ENCODE assay signal across 8 mouse cellular contexts in the genomic region with DNA sequence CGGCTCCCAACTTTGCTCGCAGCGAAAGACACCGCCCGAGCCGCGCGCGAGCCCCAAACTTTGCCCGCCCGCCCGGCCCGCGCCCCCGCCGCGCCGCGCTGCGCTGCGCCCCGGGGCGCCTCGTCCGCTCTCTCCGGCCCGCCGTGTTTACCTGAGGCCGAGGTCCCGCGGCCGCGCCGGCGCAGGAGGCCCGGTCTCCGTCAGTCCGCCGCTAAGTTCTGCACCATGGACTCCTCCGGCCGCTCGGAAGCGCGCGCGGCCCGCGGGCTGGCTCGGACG. TPM values are rescaled to one million over a fixed set of nuclear protein-coding genes. Genes with fewer than 3 reads are reported as not detected.
DNase-seq lines count a peak whose midpoint lies in the region; ATAC-seq and TF ChIP-seq lines count a peak whose summit lies in the region.

No protein-coding gene starts in this region.

- peak overlapping the region; percentile 67 for H3K4me2 ChIP-seq in kidney, postnatal 0 days (ENCODE audit: low read length)
- peak overlapping the region; percentile 63 for H3K4me2 ChIP-seq in hindbrain, embryonic 15.5 days
- H3K4me2 ChIP-seq in midbrain, embryonic 16.5 days (ENCODE audit: low read length): peak overlapping the region; percentile 53

- H3K36me3 ChIP-seq in kidney, postnatal 0 days (ENCODE audit: insufficient read depth, low read length): no peaks in the 10 kb centered on the region
- peaks cover 8% of the 10 kb centered on the region for H3K36me3 ChIP-seq in embryonic facial prominence, embryonic 10.5 days (replicated peaks)
- no peaks in the 10 kb centered on the region for H3K36me3 ChIP-seq in hindbrain, embryonic 15.5 days
- H3K36me3 ChIP-seq in midbrain, embryonic 16.5 days (ENCODE audit: control insufficient read depth, insufficient read depth, low read length): no peaks in the 10 kb centered on the region

- DNase-seq in kidney, postnatal 0 days (ENCODE audit: low spot score): no peak
- DNase-seq in kidney, adult 18-20 months: no peak
- DNase-seq in embryonic facial prominence, embryonic 10.5 days (ENCODE audit: low spot score): no peak
- no peak for DNase-seq in T-cell, adult 2 months (ENCODE audit: low spot score)
- DNase-seq in adipocyte (ENCODE audit: low spot score): no peak

- peaks cover 17% of the 10 kb centered on the region for H3K4me1 ChIP-seq in kidney, postnatal 0 days (replicated peaks; ENCODE audit: insufficient read depth, low read length)
- peaks cover 30% of the 10 kb centered on the region for H3K4me1 ChIP-seq in embryonic facial prominence, embryonic 10.5 days
- peaks cover 28% of the 10 kb centered on the region for H3K4me1 ChIP-seq in hindbrain, embryonic 15.5 days (replicated peaks)
- peaks cover 21% of the 10 kb centered on the region for H3K4me1 ChIP-seq in midbrain, embryonic 16.5 days (ENCODE audit: control insufficient read depth, insufficient read depth, low read length)

- H3K9me3 ChIP-seq in kidney, postnatal 0 days (replicated peaks; ENCODE audit: low read length): no peaks in the 10 kb centered on the region
- 0 out of 2 replicates have a peak, but pooled peaks cover 2% of the 10 kb centered on the region for H3K9me3 ChIP-seq in embryonic facial prominence, embryonic 10.5 days
- H3K9me3 ChIP-seq in hindbrain, embryonic 15.5 days: no peaks in the 10 kb centered on the region
- H3K9me3 ChIP-seq in midbrain, embryonic 16.5 days (replicated peaks; ENCODE audit: control insufficient read depth, low read length, poor library complexity, severe bottlenecking): no peaks in the 10 kb centered on the region

- H3K9ac ChIP-seq in kidney, postnatal 0 days (ENCODE audit: low read depth, low read length): peak overlapping the region; percentile 99
- H3K9ac ChIP-seq in hindbrain, embryonic 15.5 days: peak overlapping the region; percentile 86
- H3K9ac ChIP-seq in midbrain, embryonic 16.5 days (ENCODE audit: low read depth, low read length): peak overlapping the region; percentile 83

- no peak for TF ChIP-seq CTCF in kidney, postnatal 0 days (IDR thresholded peaks at IDR 0.05; ENCODE audit: low read depth)

- peak overlapping the region; percentile 100 for H3K27ac ChIP-seq in kidney, postnatal 0 days
- H3K27ac ChIP-seq in embryonic facial prominence, embryonic 10.5 days (replicated peaks): peak overlapping the region; percentile 99
- H3K27ac ChIP-seq in hindbrain, embryonic 15.5 days (replicated peaks): peak overlapping the region; percentile 97
- peak overlapping the region; percentile 95 for H3K27ac ChIP-seq in midbrain, embryonic 16.5 days (ENCODE audit: low read length)

- H3K4me3 ChIP-seq in kidney, postnatal 0 days (replicated peaks; ENCODE audit: low read depth, low read length): peak overlapping the region; percentile 92
- H3K4me3 ChIP-seq in embryonic facial prominence, embryonic 10.5 days: peak overlapping the region; percentile 92
- H3K4me3 ChIP-seq in hindbrain, embryonic 15.5 days: peak overlapping the region; percentile 94
- peak overlapping the region; percentile 89 for H3K4me3 ChIP-seq in midbrain, embryonic 16.5 days (ENCODE audit: low read depth, low read length)

- no peak for ATAC-seq in kidney, postnatal 0 days (replicated peaks; ENCODE audit: low FRiP score, low read depth)
- no peak for ATAC-seq in hindbrain, embryonic 15.5 days (ENCODE audit: low FRiP score, low read depth)
- ATAC-seq in midbrain, embryonic 16.5 days: no peak
- no peak for ATAC-seq in granulocyte monocyte progenitor cell, adult 5-6 weeks (replicated peaks; ENCODE audit: poor library complexity, severe bottlenecking)

- under 1% methylated on average over 49 of the region's 50 CpGs for WGBS in kidney, postnatal 0 days
- under 1% methylated on average over 50 of the region's 50 CpGs for WGBS in embryonic facial prominence, embryonic 10.5 days
- 0% methylated on average over 37 of the region's 50 CpGs for WGBS in hindbrain, embryonic 15.5 days
- WGBS in midbrain, embryonic 16.5 days: under 1% methylated on average over 43 of the region's 50 CpGs

- H3K27me3 ChIP-seq in kidney, postnatal 0 days (ENCODE audit: insufficient read depth, low read length): no peaks in the 10 kb centered on the region
- no peaks in the 10 kb centered on the region for H3K27me3 ChIP-seq in embryonic facial prominence, embryonic 10.5 days (replicated peaks; ENCODE audit: low read depth, poor library complexity, severe bottlenecking)
- no peaks in the 10 kb centered on the region for H3K27me3 ChIP-seq in hindbrain, embryonic 15.5 days
- H3K27me3 ChIP-seq in midbrain, embryonic 16.5 days (ENCODE audit: control insufficient read depth, insufficient read depth, low read depth, low read length): no peaks in the 10 kb centered on the region

RNA-seq across cellular contexts. Expression of gene Scaf11, which starts 0.3 kb away (rescaled TPM):
- polyA plus RNA-seq in kidney, postnatal 0 days (2015; fragmentation: Nextera tagmentation; extraction: Ambion mirVana): 80.0 and 81.5 TPM in 2 replicates
- polyA plus RNA-seq in embryonic facial prominence, embryonic 10.5 days (2016; fragmentation: Nextera tagmentation; extraction: Ambion mirVana): 116 and 118 TPM in 2 replicates
- 42.3 and 45.3 TPM in 2 replicates for polyA plus RNA-seq in hindbrain, embryonic 15.5 days (2015; fragmentation: Nextera tagmentation; extraction: Ambion mirVana)
- 39.1 and 44.9 TPM in 2 replicates for polyA plus RNA-seq in midbrain, embryonic 16.5 days (2015; fragmentation: Nextera tagmentation; extraction: Ambion mirVana)
- total RNA-seq in granulocyte monocyte progenitor cell, adult 5-6 weeks (2014; fragmentation: Nextera tagmentation): 88.4 and 105 TPM in 2 replicates
- 126 and 137 TPM in 2 replicates for total RNA-seq in granulocyte monocyte progenitor cell, adult 5-6 weeks (2017)
